10 mouse cellular contexts compared by ENCODE assay signal in the genomic region with DNA sequence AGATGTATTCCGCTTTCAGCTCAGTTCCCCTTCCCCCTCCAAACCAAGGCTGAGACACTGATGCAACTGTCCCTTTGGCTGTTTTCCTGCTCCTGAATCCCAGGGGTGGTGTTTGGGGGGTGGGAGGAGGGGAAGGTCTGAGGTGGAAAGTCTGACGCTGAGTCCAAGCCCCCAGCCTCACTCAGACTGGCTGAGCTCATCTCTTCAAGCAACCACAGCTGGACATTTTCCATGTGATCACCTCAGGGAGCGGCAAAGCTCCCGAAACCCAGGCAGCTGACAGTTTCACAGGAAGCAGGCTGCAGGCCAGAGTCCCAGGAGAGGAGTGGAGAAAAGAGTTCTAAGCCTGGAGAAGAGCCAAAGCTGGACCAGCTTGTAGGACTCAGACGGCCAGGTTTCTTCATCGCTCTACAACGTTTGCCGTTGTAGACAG. TPM values are rescaled to one million over a fixed set of nuclear protein-coding genes. Genes with fewer than 3 reads are reported as not detected.
DNase-seq lines count a peak whose midpoint lies in the region; ATAC-seq and TF ChIP-seq lines count a peak whose summit lies in the region.
"Had no signal": no experiment of that assay in that cellular context is flagged by ENCODE, and none has a peak within 500 bp of the region (broad histone marks: within the 10 kb centered on the region; RNA-seq: fewer than 3 reads in every experiment).

No protein-coding gene starts in this region.

- no peaks in the 10 kb centered on the region for H3K27me3 ChIP-seq in limb, embryonic 14.5 days (ENCODE audit: control insufficient read depth, insufficient read depth, low read length)
- no peaks in the 10 kb centered on the region for H3K27me3 ChIP-seq in cerebellum, adult 2 months (ENCODE audit: control insufficient read depth, insufficient read depth, low read length)

- intact Hi-C loops in gastrocnemius, adult 2 months (cut with DNase I), result no loop called here
- intact Hi-C loops in gastrocnemius, postnatal 36 days (cut with DNase I), result no loop called here
- intact Hi-C loops in heart, postnatal 10 days (cut with DNase I), result no loop called here
- intact Hi-C loops in left cerebral cortex, postnatal 14 days (cut with DNase I), result no loop called here

- no peak overlapping the region for H3K9ac ChIP-seq in limb, embryonic 14.5 days (ENCODE audit: low read depth, low read length, severe bottlenecking)
- H3K9ac ChIP-seq: liver, postnatal 0 days had no signal

- peak overlapping the region; percentile 72 for H3K27ac ChIP-seq in gastrocnemius, adult 2 months
- peak overlapping the region; percentile 44 for H3K27ac ChIP-seq in limb, embryonic 14.5 days (replicated peaks; ENCODE audit: low read depth, low read length)
- no peak overlapping the region for H3K27ac ChIP-seq in cerebellum, adult 2 months (ENCODE audit: insufficient read depth, low read length)

- H3K4me1 ChIP-seq in limb, embryonic 14.5 days (ENCODE audit: control insufficient read depth, insufficient read depth, low read length), result peaks cover 23% of the 10 kb centered on the region
- H3K4me1 ChIP-seq in cerebellum, adult 2 months (ENCODE audit: control insufficient read depth, insufficient read depth, low read length), result no peaks in the 10 kb centered on the region; the same call in 1 of the 2 replicates

- no peak for TF ChIP-seq POLR2A in limb, embryonic 14.5 days (IDR thresholded peaks at IDR 0.05; ENCODE audit: borderline replicate concordance, extremely low read depth, insufficient read depth, insufficient read length)
- no peak for TF ChIP-seq POLR2A in cerebellum, adult 2 months (IDR thresholded peaks at IDR 0.05; ENCODE audit: borderline replicate concordance, insufficient read depth, low read length)

- H3K9me3 ChIP-seq in limb, embryonic 14.5 days (ENCODE audit: control insufficient read depth, low read length), result no peaks in the 10 kb centered on the region

- ATAC-seq in limb, embryonic 14.5 days (ENCODE audit: low FRiP score, low read depth), result peak; percentile 80
- ATAC-seq: liver, postnatal 0 days had no signal

- no peak overlapping the region for H3K4me3 ChIP-seq in gastrocnemius, adult 2 months
- H3K4me3 ChIP-seq in limb, embryonic 14.5 days (replicated peaks; ENCODE audit: low read length), result no peak overlapping the region
- no peak overlapping the region for H3K4me3 ChIP-seq in cerebellum, adult 2 months (replicated peaks; ENCODE audit: insufficient read depth, low read depth, low read length)

- TF ChIP-seq CTCF in gastrocnemius, adult 2 months (IDR thresholded peaks at IDR 0.05), result no peak
- TF ChIP-seq CTCF in cerebellum, adult 2 months (IDR thresholded peaks at IDR 0.05; ENCODE audit: borderline replicate concordance, insufficient read depth, low read depth, low read length), result no peak

- H3K36me3 ChIP-seq in limb, embryonic 14.5 days (ENCODE audit: control insufficient read depth, insufficient read depth, low read length), result no peaks in the 10 kb centered on the region

- DNase-seq in gastrocnemius, adult 2 months, result peak; percentile 54
- DNase-seq in gastrocnemius, postnatal 36 days, result no peak
- peak; percentile 93 for DNase-seq in MN1 (ENCODE audit: low spot score)
- peak; percentile 72 to 78 for DNase-seq in heart, postnatal 10 days
- DNase-seq in limb, embryonic 14.5 days (ENCODE audit: low spot score), result peak; percentile 74
- DNase-seq in T-cell, adult 2 months (ENCODE audit: low spot score), result no peak
- DNase-seq in left cerebral cortex, postnatal 14 days (ENCODE audit: low spot score in 2 of 2), result no peak
- DNase-seq in cerebellum, adult 2 months, result no peak
- DNase-seq: adrenal gland, postnatal 36 days; liver, postnatal 0 days had no signal

- H3K4me2 ChIP-seq in limb, embryonic 14.5 days (replicated peaks; ENCODE audit: low read depth, low read length, severe bottlenecking), result no peak overlapping the region

- 46% methylated on average over 8 of the region's 8 CpGs for WGBS in limb, embryonic 14.5 days
- 35% methylated on average over 8 of the region's 8 CpGs for WGBS in cerebellum, adult 2 months

RNA-seq across cellular contexts. Expression of a gene that starts 10.3 kb away (rescaled TPM):
- 1 to 10 TPM; 5.0 to 10.0 TPM for total RNA-seq in gastrocnemius, adult 2 months (2021)
- total RNA-seq in gastrocnemius, postnatal 36 days (2021), result 1 to 10 TPM; 8.7 to 9.1 TPM
- total RNA-seq in heart, postnatal 10 days (2021), result 100 to 1,000 TPM in 1 of 2 experiments, 10 to 100 TPM in 1; 89.4 to 101 TPM
- polyA plus RNA-seq in limb, embryonic 14.5 days (2012; rRNA removed), result 71.2 and 91.3 TPM in 2 replicates
- polyA plus RNA-seq in limb, embryonic 14.5 days (2014; fragmentation: Nextera tagmentation; extraction: Ambion mirVana), result 63.4 and 66.5 TPM in 2 replicates
- 1 to 10 TPM; 5.1 to 6.1 TPM for total RNA-seq in left cerebral cortex, postnatal 14 days (2021)
- 1.6 TPM in 2 replicates for polyA plus RNA-seq in cerebellum, adult 2 months (2012; rRNA removed)

RNA-seq across cellular contexts. Expression of a gene that starts 37.0 kb away (rescaled TPM):
- 10 to 100 TPM in 1 of 2 experiments, 1 to 10 TPM in 1; 8.0 to 13.0 TPM for total RNA-seq in gastrocnemius, adult 2 months (2021)
- total RNA-seq in gastrocnemius, postnatal 36 days (2021), result 10 to 100 TPM in 1 of 2 experiments, 1 to 10 TPM in 1; 8.7 to 12.7 TPM
- total RNA-seq in heart, postnatal 10 days (2021), result 10 to 100 TPM; 24.3 to 26.2 TPM
- polyA plus RNA-seq in limb, embryonic 14.5 days (2012; rRNA removed), result 23.4 and 28.8 TPM in 2 replicates
- polyA plus RNA-seq in limb, embryonic 14.5 days (2014; fragmentation: Nextera tagmentation; extraction: Ambion mirVana), result 16.4 and 19.1 TPM in 2 replicates
- 10 to 100 TPM; 59.8 to 63.2 TPM for total RNA-seq in left cerebral cortex, postnatal 14 days (2021)
- 91.4 and 96.6 TPM in 2 replicates for polyA plus RNA-seq in cerebellum, adult 2 months (2012; rRNA removed)

RNA-seq across cellular contexts. Expression of a gene that starts 53.4 kb away (rescaled TPM):
- total RNA-seq in gastrocnemius, adult 2 months (2021), result not detected
- total RNA-seq in gastrocnemius, postnatal 36 days (2021), result not detected
- total RNA-seq in heart, postnatal 10 days (2021), result under 1 TPM; 0.52 to 0.53 TPM
- 0.10 TPM in 1 of 2 replicates, not detected in the other for polyA plus RNA-seq in limb, embryonic 14.5 days (2012; rRNA removed)
- not detected in 2 replicates for polyA plus RNA-seq in limb, embryonic 14.5 days (2014; fragmentation: Nextera tagmentation; extraction: Ambion mirVana)
- under 1 TPM in 1 of 2 experiments, not detected in 1; 0.55 TPM for total RNA-seq in left cerebral cortex, postnatal 14 days (2021)
- 0.16 TPM in 1 of 2 replicates, not detected in the other for polyA plus RNA-seq in cerebellum, adult 2 months (2012; rRNA removed)
- total RNA-seq: adrenal gland, postnatal 36 days had no signal
- polyA plus RNA-seq: liver, postnatal 0 days had no signal

Comparison
In these comparisons a context has a peak if more than half of its experiments do, and no peak if none do; other contexts are left out.
1. DNase-seq: peak in gastrocnemius, adult 2 months (single experiment), MN1 (single experiment), heart, postnatal 10 days (2 of 2) and limb, embryonic 14.5 days (single experiment); none in gastrocnemius, postnatal 36 days (0 of 2), T-cell, adult 2 months (single experiment), left cerebral cortex, postnatal 14 days (0 of 2) and cerebellum, adult 2 months (0 of 2).
2. RNA of a gene that starts 10.3 kb away (total RNA-seq): 89.4 to 101 TPM in heart, postnatal 10 days; 5.0 to 10.0 TPM in gastrocnemius, adult 2 months, 8.7 to 9.1 TPM in gastrocnemius, postnatal 36 days and 5.1 to 6.1 TPM in left cerebral cortex, postnatal 14 days; every median in the first group is over 4 times any median in the second.